Mouse (Mus musculus) duodenum, adult 2 months (tissue): Measurements from ENCODE around the gene Slbp. TPM values are rescaled to one million over a fixed set of nuclear protein-coding genes. Genes with fewer than 3 reads are reported as not detected.

Experiments used
- polyA plus RNA-seq: library from polyadenylated mRNA; depleted of rRNA; stranded (reverse); fragments of >200 nt; gene quantifications from 2 replicates; pipeline ENCODE4 v1.2.3, GENCODE M21; 2012; ENCODE audit warnings: low replicate concordance; rRNA removed

Gene Slbp
- polyA plus RNA-seq = 11.8 and 21.3 TPM in 2 replicates

GRCm38 (mm10) chr5:33651921-33652782 is at the start of gene Slbp:
Slbp (minus strand) TSS chr5:33652574.

GRCm38 (mm10) chr5:33657787-33658663 is 5.7 kb upstream of the Slbp start, which contains the start of the genes Tacc3 and Tmem129:
Tacc3 (plus strand) TSS chr5:33658128.
Tmem129 (minus strand) TSS chr5:33658416.

GRCm38 (mm10) chr5:33629301-33629987 is 22.9 kb downstream of the Slbp start, which contains the start of the genes Fam53a and Gm9903:
Fam53a (minus strand) TSS chr5:33629635.
Gm9903 (plus strand) TSS chr5:33629925.

Other genes starting within 250 kb of the Slbp start
- not detected in 2 replicates for gene Nkx1-1, start 218.6 kb downstream of the Slbp start, polyA plus RNA-seq
- 41.6 and 110 TPM in 2 replicates for gene Fam53a, start 22.9 kb downstream of the Slbp start, polyA plus RNA-seq
- gene Gm9903, start 22.6 kb downstream of the Slbp start, polyA plus RNA-seq = 0.13 and 0.54 TPM in 2 replicates
- 6.0 and 12.8 TPM in 2 replicates for gene Tacc3, start 5.6 kb upstream of the Slbp start, polyA plus RNA-seq
- 30.9 and 48.2 TPM in 2 replicates for gene Tmem129, start 5.8 kb upstream of the Slbp start, polyA plus RNA-seq
- gene Fgfr3, start 69.1 kb upstream of the Slbp start, polyA plus RNA-seq = 33.1 and 40.4 TPM in 2 replicates
- 101 and 212 TPM in 2 replicates for gene Letm1, start 130.2 kb upstream of the Slbp start, polyA plus RNA-seq
- gene Nsd2, start 168.2 kb upstream of the Slbp start, polyA plus RNA-seq = 3.2 and 4.6 TPM in 2 replicates